Mouse (Mus musculus): ENCODE results near the gene Sh3bp1. TPM values are rescaled to one million over a fixed set of nuclear protein-coding genes. Genes with fewer than 3 reads are reported as not detected.
"Not testable (repeated sequence)": the region's sequence is repeated elsewhere in the genome, so short reads cannot be mapped to it uniquely, and the experiment has no call there.

Gene Sh3bp1
- total RNA-seq, 2 experiments from 2014 or later = 4.1 to 6.5 TPM

DNA sequence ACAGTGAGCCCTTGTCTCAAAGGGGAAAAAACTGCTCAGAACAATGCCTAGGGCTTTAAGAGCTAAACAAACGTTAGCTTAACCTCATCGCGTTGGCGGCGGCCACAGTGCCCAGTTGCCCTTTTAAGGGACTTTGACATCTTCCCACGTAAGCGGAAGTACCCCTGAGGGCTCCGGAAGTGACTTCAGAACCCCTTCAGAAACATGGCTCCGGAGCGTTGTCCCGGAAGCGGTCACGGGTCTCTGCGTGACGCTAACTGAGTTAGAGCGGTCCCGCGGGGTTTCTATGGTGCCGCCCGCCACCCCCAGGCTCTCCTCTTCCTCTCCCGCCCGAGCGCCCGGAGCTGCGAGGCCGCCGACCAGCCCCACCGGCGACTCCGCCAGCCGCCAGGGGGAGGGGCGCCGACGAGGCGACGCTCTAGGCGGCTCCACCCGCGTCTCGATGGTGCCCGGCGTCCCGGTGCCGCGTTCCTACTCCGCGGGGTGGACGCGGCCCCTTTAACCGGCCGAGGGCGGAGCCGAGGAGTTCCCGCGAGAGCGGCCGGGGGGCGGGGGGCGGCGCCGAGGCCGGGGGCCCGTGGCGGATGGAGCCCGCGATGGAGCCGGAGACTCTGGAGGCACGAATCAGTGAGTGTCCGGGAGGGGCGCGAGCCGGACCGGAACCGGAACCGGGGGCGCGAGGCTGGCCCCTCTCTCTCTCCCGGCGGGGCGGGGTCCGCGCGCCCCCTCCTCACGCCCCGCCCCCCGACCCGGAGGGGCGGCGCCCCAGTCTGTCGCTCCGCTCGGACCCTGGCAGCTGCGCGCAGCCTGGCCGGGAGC, 22.4 kb upstream of the Sh3bp1 start, which contains the start of gene Gga1:
Gga1 (plus strand) TSS at position 200 of the 819 bp plus-strand sequence.
- peak; percentile 81 to 88 for DNase-seq (ENCODE audit: low spot score in 2 of 2)

DNA sequence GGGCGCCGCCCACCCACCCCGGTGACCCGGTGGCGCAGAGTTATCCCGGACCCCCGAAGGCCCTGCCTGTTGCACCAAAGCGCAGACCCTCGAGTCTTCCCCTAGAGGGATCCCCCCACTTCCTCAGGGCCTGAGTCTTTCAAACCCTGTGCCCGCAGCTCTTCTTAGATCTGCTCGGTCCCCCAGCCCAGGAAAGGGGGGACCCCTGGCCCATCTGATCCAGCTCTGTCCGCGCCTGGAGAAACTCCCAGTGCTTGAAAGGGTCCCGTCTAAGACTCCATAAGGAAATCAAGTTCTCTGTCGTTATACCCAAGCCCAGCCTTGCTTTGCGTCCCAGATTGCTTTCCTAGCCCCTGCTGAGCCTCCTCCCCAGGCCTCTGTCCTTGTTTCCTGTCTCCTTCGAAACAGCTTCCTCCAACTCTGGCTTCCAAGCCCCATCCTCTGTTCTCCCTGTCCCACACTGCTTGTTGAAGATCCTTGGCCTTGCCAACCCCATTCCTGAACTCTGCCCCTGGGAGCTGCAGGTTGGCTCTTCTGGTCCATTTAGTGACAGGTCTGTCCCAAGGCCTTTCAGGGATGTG, 21.7 kb upstream of the Sh3bp1 start:
- DNase-seq (ENCODE audit: low spot score in 2 of 2) = no peak

DNA sequence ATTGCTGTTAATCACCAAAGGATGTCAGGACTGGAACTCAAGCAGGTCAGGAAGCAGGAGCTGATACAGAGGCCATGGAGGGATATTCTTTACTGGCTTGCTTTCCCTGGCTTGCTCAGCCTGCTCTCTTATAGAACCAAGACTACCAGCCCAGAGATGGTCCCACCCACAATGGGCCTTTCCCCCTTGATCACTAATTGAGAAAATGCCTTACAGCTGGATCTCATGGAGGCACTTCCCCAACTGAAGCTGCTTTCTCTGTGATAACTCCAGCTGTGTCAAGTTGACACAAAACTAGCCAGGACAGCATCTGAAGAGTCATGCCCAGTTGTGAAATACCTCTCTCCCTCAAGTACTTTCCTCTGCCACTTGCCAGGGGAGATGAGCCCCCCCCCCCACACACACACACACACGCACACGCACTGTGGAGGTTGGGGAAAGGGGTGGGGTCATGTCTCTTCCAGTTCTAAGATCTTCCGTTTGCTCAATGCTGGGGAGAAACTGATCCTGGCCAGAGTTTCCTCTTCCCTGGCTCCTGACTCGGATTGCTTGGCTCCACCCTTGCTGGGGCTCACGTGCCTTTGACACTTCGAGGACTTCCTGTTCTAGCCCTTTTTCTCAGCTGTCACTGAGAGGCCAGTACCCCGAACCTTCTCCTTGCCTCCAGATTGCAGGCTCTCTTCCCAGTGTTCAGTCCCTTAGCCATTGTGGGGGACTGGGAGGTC, 20.6 kb upstream of the Sh3bp1 start:
- not testable (repeated sequence) for DNase-seq (ENCODE audit: low spot score in 2 of 2)

DNA sequence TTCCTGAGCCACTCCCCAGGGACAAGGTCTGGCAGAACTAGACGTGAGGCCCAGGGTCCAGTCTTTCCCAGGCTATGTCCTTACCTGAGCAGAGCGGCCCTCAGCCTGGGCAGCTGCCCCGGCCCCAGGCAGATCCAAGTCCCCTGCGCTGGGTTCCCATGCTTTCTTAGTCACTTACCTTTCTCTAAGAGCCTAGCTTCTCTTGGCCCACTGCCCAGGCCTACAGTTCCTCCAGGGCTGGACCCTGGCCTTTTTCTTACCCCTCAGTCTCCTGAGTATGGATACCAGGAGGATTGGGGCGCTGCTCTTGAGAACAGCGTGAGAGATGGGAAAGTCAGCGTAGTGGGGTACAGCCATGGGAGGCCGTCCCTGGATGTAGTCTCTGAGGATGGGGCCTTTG, 19.1 kb upstream of the Sh3bp1 start:
- DNase-seq (ENCODE audit: low spot score in 2 of 2) = no peak

DNA sequence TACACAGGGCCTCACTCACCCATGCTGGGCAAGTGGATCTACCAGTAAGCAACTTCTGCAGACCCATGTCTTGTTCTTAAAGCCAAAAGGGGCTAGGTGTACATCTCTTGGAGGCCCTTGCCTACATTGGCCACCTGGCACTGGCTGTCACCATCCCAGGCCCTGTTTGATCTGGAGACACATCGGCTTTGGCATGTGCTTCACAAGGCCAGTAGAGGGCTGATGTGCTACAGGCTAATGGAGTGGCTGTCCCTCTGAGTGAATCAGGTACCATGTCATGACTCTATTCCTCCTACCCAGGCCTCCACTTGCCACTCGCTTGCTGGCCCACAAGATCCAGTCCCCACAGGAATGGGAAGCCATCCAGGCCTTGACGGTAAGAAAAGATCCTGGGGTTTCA, 17.7 kb upstream of the Sh3bp1 start:
- no peak for DNase-seq (ENCODE audit: low spot score in 2 of 2)

DNA sequence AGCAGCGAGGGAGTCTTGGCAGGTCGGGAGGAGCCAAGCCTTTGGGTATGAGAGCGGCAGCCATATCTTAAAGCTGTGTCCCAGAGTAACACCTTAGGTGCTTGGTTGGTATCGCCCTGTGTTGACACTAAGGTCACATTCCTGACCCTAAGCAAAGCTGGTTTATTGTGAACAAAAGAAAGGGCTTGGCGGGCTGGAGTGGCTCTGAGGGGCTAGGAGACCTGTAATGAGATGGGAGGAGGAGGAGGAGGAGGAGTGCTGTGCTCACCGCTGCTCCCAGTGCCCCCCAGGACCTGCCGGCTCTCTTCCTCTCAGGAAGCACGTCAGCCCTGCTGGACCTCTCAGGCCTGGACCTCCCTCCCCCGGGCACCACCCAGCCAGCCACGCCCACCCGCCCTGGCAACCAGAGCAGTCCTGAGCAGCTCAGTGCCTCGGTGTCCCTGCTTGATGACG, 10.1 kb upstream of the Sh3bp1 start:
- no peak for DNase-seq (ENCODE audit: low spot score in 2 of 2)

DNA sequence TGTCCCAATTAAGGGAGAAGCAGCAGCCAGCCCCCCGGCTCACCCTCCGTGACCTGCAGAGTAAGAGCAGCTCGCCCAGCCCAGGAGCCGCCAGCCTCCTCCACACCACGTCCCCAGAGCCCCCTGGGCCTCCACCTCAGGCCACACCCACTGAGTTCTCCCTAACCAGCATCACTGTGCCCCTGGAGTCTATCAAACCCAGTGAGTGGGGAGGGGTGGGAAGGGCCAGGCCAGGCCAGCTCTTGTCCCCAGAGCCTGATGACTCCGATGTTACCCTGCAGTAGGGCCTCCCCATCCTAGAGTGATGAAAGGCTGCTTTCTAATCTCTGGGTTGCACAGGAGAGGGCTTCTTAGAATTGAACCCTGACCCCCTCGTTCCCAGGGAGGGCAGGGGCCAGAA, 7.1 kb upstream of the Sh3bp1 start:
- DNase-seq (ENCODE audit: low spot score in 2 of 2) = no peak

DNA sequence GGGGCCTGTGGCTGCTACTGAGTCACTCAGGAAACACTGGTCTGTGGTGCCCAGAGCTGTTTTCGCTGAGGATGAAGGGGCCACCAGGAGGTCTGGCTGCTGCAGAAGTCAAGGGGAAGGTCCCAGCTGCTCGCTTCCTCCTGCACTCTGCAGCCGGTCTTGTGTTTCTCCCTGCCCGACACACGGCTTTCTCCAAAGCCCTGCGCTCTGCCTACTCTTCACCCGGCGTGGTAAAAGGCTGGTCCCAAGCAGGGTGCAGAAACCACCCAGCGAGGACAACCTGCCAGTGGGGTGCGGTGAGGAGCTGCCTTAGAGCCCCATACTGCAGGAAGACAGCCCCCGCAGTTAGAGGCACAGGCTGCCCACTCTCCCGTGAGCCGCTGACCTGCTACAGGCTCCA, 4.8 kb upstream of the Sh3bp1 start:
- DNase-seq (ENCODE audit: low spot score in 2 of 2) = no peak

DNA sequence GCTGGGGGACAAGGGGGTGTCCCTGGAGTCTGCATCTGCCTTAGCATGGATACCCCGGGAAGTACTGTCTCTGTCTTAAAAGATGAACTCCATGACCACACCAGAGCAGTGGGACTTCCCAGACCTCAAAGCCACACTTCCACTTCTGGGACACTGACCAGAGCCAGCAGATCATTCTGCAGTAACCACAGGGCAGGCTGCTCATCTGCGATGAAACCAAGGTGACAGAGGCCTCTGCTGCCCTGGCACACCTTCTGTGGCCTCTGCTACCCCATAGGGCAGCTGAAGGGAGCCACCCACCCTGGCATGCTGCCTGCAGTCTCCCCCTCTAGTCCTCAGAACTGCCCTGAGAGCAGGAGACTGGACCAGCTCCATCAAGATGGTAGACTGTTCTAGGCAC, 3.8 kb upstream of the Sh3bp1 start:
- no peak for DNase-seq (ENCODE audit: low spot score in 2 of 2)

DNA sequence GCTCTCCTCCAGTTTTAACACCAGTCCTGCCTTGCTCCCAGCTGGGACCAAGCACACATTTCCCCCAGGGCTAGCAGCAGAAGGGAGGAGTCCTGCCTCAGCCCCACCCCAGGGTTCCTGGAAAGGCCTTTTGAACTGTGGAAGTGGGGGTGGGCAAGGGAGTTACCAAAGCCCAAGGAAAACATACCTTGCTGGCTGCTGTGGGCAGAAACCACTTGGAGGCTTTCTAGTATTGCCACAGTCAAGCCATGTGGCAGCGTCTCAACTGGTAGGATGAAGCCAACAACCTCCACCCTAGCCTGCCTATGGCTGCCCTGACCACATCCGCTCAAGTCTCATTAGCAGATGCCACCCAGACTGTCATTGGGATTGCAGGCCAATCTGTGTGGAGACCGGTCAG, 3.4 kb upstream of the Sh3bp1 start:
- no peak for DNase-seq (ENCODE audit: low spot score in 2 of 2)

DNA sequence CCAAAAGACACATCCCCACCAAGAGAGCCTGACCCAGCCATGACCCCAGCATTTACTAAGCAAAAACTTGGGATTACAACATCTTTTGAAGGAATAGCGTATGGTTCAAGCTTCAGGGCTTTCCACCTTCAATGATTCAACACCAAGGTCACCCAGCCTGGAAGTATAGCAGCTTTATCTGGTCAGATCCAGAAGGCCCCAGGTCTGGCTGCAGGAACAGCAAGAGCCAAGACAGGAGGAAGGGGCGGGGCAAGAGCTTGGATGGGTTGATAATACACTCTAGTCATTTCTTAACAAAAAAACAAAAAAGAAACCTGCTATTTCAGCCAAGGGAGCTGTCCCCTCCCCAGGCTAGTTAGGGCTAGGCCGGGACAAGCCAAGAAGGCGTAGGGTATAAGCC, 2.1 kb upstream of the Sh3bp1 start:
- no peak for DNase-seq (ENCODE audit: low spot score in 2 of 2)

DNA sequence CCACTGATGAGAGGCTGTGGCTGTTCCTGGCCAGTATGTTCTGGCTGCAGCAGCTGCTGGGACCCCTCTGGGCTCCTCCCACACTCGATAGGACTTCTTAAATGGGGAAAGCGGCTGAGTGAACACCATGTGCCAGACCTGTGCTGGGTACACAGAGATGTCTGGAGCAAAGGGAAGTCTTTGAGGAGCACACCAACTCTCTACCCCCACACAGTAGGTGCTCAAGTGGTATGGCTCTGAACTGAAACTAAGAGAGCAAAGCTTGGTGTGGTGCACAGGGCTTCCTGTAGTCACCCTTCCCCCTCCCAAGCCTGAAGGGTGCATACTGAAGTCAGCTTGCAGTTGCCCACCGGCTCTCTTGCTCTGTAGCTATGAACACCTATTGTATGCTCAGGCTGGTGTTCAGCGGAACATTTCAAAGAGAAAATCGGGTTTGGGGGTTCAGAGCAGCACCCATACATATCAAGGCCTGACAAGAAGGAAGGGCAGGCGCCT, 1.0 kb upstream of the Sh3bp1 start:
- DNase-seq (ENCODE audit: low spot score in 2 of 2) = no peak

DNA sequence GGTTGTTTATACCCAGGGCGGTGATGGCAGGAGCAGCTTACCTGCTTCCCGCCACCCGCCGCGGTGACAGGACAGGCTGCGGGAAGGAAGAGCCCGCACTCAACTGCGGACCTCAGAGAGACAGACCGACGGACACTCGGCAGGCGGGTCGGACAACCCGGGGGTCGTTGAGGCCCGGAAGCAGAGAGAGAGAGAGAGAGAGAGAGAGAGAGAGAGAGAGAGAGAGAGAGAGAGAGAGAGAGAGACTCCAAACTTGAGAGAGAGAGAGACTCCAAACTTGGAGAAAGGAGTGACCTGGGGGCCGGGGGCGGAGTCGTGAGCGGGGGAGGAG, 194 bp upstream of the Sh3bp1 start, which contains the start of gene Gm49510:
Gm49510 (plus strand) TSS at position 259 of the 331 bp plus-strand sequence.
- DNase-seq (ENCODE audit: low spot score in 2 of 2) = no peak

DNA sequence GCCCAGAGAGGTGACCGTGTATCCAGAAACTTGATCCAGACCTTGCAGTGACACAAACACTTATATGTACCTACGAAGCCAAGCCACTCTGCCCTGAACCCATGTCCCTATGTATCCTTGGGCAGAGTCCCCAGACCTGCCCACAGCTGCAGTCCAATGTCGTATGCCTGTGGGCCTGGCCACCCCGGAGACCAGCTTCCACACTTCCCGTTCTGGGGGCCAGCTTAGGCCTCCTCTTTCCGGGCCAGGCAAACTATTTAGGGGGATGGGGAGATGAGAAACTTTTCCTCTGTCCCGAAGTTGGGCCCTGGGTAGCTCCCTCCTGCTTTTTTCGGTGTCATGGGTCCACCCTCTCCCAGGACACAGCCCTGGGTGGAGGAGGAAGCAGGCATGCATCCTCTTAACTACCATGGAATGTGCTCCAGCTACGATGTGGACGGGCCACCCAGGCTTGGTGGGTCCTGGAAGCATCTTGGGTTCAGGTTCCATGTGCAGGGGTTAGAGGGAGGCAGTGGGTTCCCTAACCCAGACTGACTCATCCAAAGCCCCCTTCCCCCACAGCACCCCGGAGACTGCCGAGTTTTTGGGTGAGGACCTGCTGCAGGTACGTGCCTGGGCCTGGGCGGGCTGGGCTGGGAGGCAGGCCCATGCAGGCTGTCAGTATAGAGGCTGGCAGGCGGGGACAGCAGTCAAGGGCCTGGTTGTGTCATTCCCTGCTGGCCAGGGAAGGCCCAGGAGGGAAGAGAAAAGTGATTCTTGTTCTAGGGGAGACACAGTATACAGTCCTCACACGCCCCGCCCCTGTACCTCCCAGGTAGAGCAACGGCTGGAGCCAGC, 1.2 kb downstream of the Sh3bp1 start:
- DNase-seq (ENCODE audit: low spot score in 2 of 2) = no peak

DNA sequence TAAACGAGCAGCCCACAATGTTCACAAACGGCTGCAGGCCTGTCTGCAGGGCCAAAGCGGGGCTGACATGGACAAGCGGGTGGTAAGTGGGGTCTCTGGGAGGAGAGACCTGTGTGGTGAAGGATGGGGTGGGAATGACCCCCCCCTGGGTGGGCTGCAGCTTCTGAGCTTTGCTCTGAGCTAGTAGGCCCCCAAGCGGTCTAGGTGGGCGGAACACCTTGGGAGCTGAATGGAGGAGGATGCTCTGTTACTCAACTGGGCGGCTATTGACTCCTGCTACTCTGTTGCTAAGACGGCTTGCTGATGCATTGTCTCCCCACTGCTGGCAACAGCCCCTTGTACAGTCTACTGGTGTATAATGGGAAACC, 1.8 kb downstream of the Sh3bp1 start:
- no peak for DNase-seq (ENCODE audit: low spot score in 2 of 2)

DNA sequence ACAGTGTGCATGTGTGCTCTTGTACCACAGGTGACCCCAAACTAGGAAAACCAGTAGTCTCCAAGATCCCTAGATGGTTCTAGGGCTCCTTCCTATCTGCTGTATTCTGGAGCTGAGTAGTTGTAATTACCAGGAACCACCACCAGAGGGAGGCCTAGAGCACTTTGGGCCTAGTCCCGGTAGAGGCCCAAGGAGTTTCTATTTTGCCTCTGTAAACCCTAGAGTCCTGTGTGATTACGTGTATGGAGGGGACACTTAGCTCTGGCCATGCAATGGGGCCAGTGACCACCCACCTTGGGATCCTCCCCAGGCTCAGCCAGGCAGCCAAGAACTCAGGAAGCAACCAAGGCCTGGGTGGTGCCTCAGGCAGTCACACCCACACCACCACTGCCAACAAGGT, 3.7 kb downstream of the Sh3bp1 start:
- peak; percentile 83 to 87 for DNase-seq (ENCODE audit: low spot score in 2 of 2)

DNA sequence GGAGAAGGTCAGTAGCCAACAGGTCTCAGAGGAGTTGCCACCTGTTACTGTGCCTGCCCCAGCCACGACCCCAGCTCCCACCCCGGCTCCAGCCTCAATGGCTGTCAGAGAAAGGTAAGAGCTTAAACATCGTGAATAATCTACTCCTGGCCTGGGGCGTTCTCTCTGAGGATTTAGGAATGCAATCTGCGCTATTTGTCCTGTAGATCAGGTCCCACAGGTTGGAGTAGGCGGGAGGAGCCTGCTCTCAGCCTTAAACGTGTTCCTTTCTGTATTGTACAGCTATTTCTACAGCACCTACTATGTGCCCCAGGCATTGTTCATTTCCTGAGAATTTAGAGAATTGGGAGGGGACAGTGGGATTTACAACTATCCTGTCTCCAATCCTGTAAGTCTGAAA, 8.8 kb downstream of the Sh3bp1 start:
- no peak for DNase-seq (ENCODE audit: low spot score in 2 of 2)

DNA sequence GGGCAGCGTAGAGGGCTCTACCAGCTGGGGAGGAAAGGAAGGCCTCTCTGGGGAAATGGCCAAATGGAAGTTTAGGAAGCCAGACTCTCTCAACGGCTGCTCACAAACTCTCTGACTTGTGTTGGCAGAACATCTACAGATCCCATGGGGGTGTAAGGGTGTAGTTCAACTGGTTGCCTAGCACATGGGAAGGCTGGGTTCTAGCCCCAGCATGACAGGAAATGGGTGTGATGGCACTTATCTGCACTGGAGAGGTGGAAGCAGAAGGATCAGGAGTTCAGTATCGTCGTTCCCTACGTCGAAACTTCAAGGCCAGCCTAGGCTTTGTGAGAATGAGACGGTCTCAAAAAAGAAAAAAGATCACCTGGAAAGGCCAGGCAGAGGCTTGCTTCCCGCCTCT, 9.4 kb downstream of the Sh3bp1 start:
- no peak for DNase-seq (ENCODE audit: low spot score in 2 of 2)

DNA sequence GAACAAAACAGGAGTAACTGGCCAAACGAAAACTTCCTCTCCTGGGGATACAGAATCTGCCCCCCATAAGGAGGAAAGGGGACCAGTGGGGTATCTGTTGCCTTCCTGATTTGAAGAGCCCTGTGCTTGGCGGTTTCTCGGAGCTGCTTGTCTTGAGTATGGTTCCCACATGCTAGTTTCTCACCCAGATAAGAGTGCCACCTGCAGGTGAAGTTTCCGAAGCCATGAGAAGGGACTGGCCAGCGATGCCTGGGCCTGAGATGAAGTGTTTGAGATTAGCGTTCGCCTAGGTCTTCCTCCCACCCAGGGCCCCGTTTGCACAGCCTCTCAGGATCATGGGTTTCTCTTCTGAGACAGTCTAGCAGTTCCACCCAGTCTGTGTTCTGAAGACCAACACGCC, 12.5 kb downstream of the Sh3bp1 start:
- DNase-seq (ENCODE audit: low spot score in 2 of 2) = no peak

DNA sequence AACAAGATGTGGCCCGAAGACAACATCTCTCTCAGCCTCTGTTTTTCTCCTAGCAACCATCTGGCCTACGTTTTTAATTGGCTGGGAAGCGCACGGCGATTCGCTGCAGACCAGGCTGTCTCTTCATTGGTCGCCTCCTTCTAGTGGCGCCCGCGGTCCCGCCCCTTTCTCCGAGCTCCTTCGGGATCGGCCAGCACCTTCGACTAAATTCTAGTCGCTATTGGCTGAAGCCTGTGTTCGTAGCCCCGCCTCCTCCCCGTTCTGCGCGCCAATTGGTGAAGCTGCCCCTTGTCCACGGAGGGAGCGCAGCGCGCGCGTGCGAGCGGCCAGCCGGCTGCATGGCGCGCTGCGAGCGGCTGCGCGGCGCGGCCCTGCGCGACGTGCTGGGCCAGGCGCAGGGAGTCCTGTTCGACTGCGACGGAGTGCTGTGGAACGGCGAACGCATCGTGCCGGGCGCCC, 14.1 kb downstream of the Sh3bp1 start, which contains the start of gene Pdxp:
Pdxp (plus strand) TSS at position 288 of the 459 bp plus-strand sequence.
- DNase-seq (ENCODE audit: low spot score in 2 of 2) = peak; percentile 79 to 80
